Mouse (Mus musculus): ENCODE measurements around the gene Gm49368. TPM values are rescaled to one million over a fixed set of nuclear protein-coding genes. Genes with fewer than 3 reads are reported as not detected.

Gm49368 gene
- polyA plus RNA-seq, 1 experiment from 2014 or later: not detected

GRCm38 (mm10) chr7:128045640-128046039 is 16.8 kb upstream of the Gm49368 start:
- 47% methylated on average over 2 of the region's 2 CpGs for WGBS (ENCODE audit: insufficient replicate concordance)
- Histone ChIP-seq H3K4me3 (ENCODE audit: low read depth, low read length) (no peak overlapping the region), H3K27me3 (ENCODE audit: control insufficient read depth, insufficient read depth, low read length) (no peaks in the 10 kb centered on the region), H3K4me1 (ENCODE audit: control insufficient read depth, insufficient read depth, low read length) (no peaks in the 10 kb centered on the region), H3K4me2 (no peak overlapping the region), H3K9me3 (replicated peaks; ENCODE audit: control insufficient read depth, low read length) (no peaks in the 10 kb centered on the region), H3K27ac (ENCODE audit: low read depth, low read length) (no peak overlapping the region), H3K36me3 (ENCODE audit: control insufficient read depth, insufficient read depth, low read length) (no peaks in the 10 kb centered on the region), H3K9ac (ENCODE audit: low read depth, low read length) (no peak overlapping the region)
- ATAC-seq (replicated peaks; ENCODE audit: insufficient number of reproducible peaks, low FRiP score, low TSS enrichment): no peak

- Histone ChIP-seq H3K4me3 (ENCODE audit: low read depth, low read length) (no peak overlapping the region), H3K4me1 (ENCODE audit: control insufficient read depth, insufficient read depth, low read length) (no peaks in the 10 kb centered on the region), H3K9me3 (replicated peaks; ENCODE audit: control insufficient read depth, low read length) (no peaks in the 10 kb centered on the region), H3K36me3 (ENCODE audit: control insufficient read depth, insufficient read depth, low read length) (no peaks in the 10 kb centered on the region), H3K27ac (ENCODE audit: low read depth, low read length) (no peak overlapping the region), H3K9ac (ENCODE audit: low read depth, low read length) (no peak overlapping the region), H3K27me3 (ENCODE audit: control insufficient read depth, insufficient read depth, low read length) (no peaks in the 10 kb centered on the region), H3K4me2 (no peak overlapping the region)
- WGBS (ENCODE audit: insufficient replicate concordance): 77% methylated on average over 4 of the region's 4 CpGs
- no peak for ATAC-seq (replicated peaks; ENCODE audit: insufficient number of reproducible peaks, low FRiP score, low TSS enrichment)
Measured at GRCm38 (mm10) chr7:128048819-128049218, 13.7 kb upstream of the Gm49368 start.

- Histone ChIP-seq H3K4me1 (ENCODE audit: control insufficient read depth, insufficient read depth, low read length) (no peaks in the 10 kb centered on the region), H3K36me3 (ENCODE audit: control insufficient read depth, insufficient read depth, low read length) (no peaks in the 10 kb centered on the region), H3K27ac (ENCODE audit: low read depth, low read length) (no peak overlapping the region), H3K4me2 (no peak overlapping the region), H3K4me3 (ENCODE audit: low read depth, low read length) (no peak overlapping the region), H3K9me3 (replicated peaks; ENCODE audit: control insufficient read depth, low read length) (no peaks in the 10 kb centered on the region), H3K9ac (ENCODE audit: low read depth, low read length) (no peak overlapping the region), H3K27me3 (ENCODE audit: control insufficient read depth, insufficient read depth, low read length) (no peaks in the 10 kb centered on the region)
- 73% methylated on average over 2 of the region's 2 CpGs for WGBS (ENCODE audit: insufficient replicate concordance)
- no peak for ATAC-seq (replicated peaks; ENCODE audit: insufficient number of reproducible peaks, low FRiP score, low TSS enrichment)
Measured at GRCm38 (mm10) chr7:128049254-128049653, 13.2 kb upstream of the Gm49368 start.

- Histone ChIP-seq H3K9me3 (replicated peaks; ENCODE audit: control insufficient read depth, low read length) (no peaks in the 10 kb centered on the region), H3K27me3 (ENCODE audit: control insufficient read depth, insufficient read depth, low read length) (no peaks in the 10 kb centered on the region), H3K4me2 (no peak overlapping the region), H3K36me3 (ENCODE audit: control insufficient read depth, insufficient read depth, low read length) (no peaks in the 10 kb centered on the region), H3K4me3 (ENCODE audit: low read depth, low read length) (no peak overlapping the region), H3K4me1 (ENCODE audit: control insufficient read depth, insufficient read depth, low read length) (no peaks in the 10 kb centered on the region), H3K9ac (ENCODE audit: low read depth, low read length) (no peak overlapping the region), H3K27ac (ENCODE audit: low read depth, low read length) (no peak overlapping the region)
- WGBS (ENCODE audit: insufficient replicate concordance): 59% methylated on average over 4 of the region's 4 CpGs
- ATAC-seq (replicated peaks; ENCODE audit: insufficient number of reproducible peaks, low FRiP score, low TSS enrichment): no peak
Measured at GRCm38 (mm10) chr7:128050739-128051138, 11.7 kb upstream of the Gm49368 start.

GRCm38 (mm10) chr7:128053061-128053460 is 9.4 kb upstream of the Gm49368 start:
- ATAC-seq (replicated peaks; ENCODE audit: insufficient number of reproducible peaks, low FRiP score, low TSS enrichment): no peak
- no peak overlapping the region for H3K27ac ChIP-seq (ENCODE audit: low read depth, low read length)
- no peak overlapping the region for H3K4me2 ChIP-seq
- H3K9ac ChIP-seq (ENCODE audit: low read depth, low read length): no peak overlapping the region
- H3K27me3 ChIP-seq (ENCODE audit: control insufficient read depth, insufficient read depth, low read length): no peaks in the 10 kb centered on the region
- H3K4me1 ChIP-seq (ENCODE audit: control insufficient read depth, insufficient read depth, low read length): no peaks in the 10 kb centered on the region
- H3K9me3 ChIP-seq (replicated peaks; ENCODE audit: control insufficient read depth, low read length): no peaks in the 10 kb centered on the region
- WGBS (ENCODE audit: insufficient replicate concordance): 73% methylated on average over 5 of the region's 5 CpGs
- H3K36me3 ChIP-seq (ENCODE audit: control insufficient read depth, insufficient read depth, low read length): no peaks in the 10 kb centered on the region
- H3K4me3 ChIP-seq (ENCODE audit: low read depth, low read length): no peak overlapping the region

- Histone ChIP-seq H3K9me3 (replicated peaks; ENCODE audit: control insufficient read depth, low read length) (no peaks in the 10 kb centered on the region), H3K4me2 (no peak overlapping the region), H3K4me1 (ENCODE audit: control insufficient read depth, insufficient read depth, low read length) (no peaks in the 10 kb centered on the region), H3K36me3 (ENCODE audit: control insufficient read depth, insufficient read depth, low read length) (no peaks in the 10 kb centered on the region), H3K9ac (ENCODE audit: low read depth, low read length) (no peak overlapping the region), H3K27me3 (ENCODE audit: control insufficient read depth, insufficient read depth, low read length) (no peaks in the 10 kb centered on the region), H3K4me3 (ENCODE audit: low read depth, low read length) (no peak overlapping the region), H3K27ac (ENCODE audit: low read depth, low read length) (no peak overlapping the region)
- 58% methylated on average over 3 of the region's 3 CpGs for WGBS (ENCODE audit: insufficient replicate concordance)
- ATAC-seq (replicated peaks; ENCODE audit: insufficient number of reproducible peaks, low FRiP score, low TSS enrichment): no peak
Measured at GRCm38 (mm10) chr7:128056917-128057444, 5.5 kb upstream of the Gm49368 start.

GRCm38 (mm10) chr7:128057860-128058259 is 4.6 kb upstream of the Gm49368 start:
- H3K4me3 ChIP-seq (ENCODE audit: low read depth, low read length): no peak overlapping the region
- no peak overlapping the region for H3K27ac ChIP-seq (ENCODE audit: low read depth, low read length)
- H3K9me3 ChIP-seq (replicated peaks; ENCODE audit: control insufficient read depth, low read length): no peaks in the 10 kb centered on the region
- no peak overlapping the region for H3K4me2 ChIP-seq
- 64% methylated on average over 8 of the region's 8 CpGs for WGBS (ENCODE audit: insufficient replicate concordance)
- H3K27me3 ChIP-seq (ENCODE audit: control insufficient read depth, insufficient read depth, low read length): no peaks in the 10 kb centered on the region
- no peak for ATAC-seq (replicated peaks; ENCODE audit: insufficient number of reproducible peaks, low FRiP score, low TSS enrichment)
- H3K9ac ChIP-seq (ENCODE audit: low read depth, low read length): no peak overlapping the region
- no peaks in the 10 kb centered on the region for H3K4me1 ChIP-seq (ENCODE audit: control insufficient read depth, insufficient read depth, low read length)
- H3K36me3 ChIP-seq (ENCODE audit: control insufficient read depth, insufficient read depth, low read length): no peaks in the 10 kb centered on the region

GRCm38 (mm10) chr7:128058576-128058975 is 3.9 kb upstream of the Gm49368 start:
- H3K27ac ChIP-seq (ENCODE audit: low read depth, low read length): no peak overlapping the region
- no peaks in the 10 kb centered on the region for H3K9me3 ChIP-seq (replicated peaks; ENCODE audit: control insufficient read depth, low read length)
- no peak overlapping the region for H3K9ac ChIP-seq (ENCODE audit: low read depth, low read length)
- H3K4me1 ChIP-seq (ENCODE audit: control insufficient read depth, insufficient read depth, low read length): no peaks in the 10 kb centered on the region
- H3K27me3 ChIP-seq (ENCODE audit: control insufficient read depth, insufficient read depth, low read length): no peaks in the 10 kb centered on the region
- 59% methylated on average over 7 of the region's 7 CpGs for WGBS (ENCODE audit: insufficient replicate concordance)
- ATAC-seq (replicated peaks; ENCODE audit: insufficient number of reproducible peaks, low FRiP score, low TSS enrichment): no peak
- no peak overlapping the region for H3K4me3 ChIP-seq (ENCODE audit: low read depth, low read length)
- H3K36me3 ChIP-seq (ENCODE audit: control insufficient read depth, insufficient read depth, low read length): no peaks in the 10 kb centered on the region
- no peak overlapping the region for H3K4me2 ChIP-seq

GRCm38 (mm10) chr7:128059091-128059490 is 3.4 kb upstream of the Gm49368 start:
- Histone ChIP-seq H3K4me1 (ENCODE audit: control insufficient read depth, insufficient read depth, low read length) (no peaks in the 10 kb centered on the region), H3K4me2 (no peak overlapping the region), H3K9ac (ENCODE audit: low read depth, low read length) (no peak overlapping the region), H3K9me3 (replicated peaks; ENCODE audit: control insufficient read depth, low read length) (no peaks in the 10 kb centered on the region), H3K27ac (ENCODE audit: low read depth, low read length) (no peak overlapping the region), H3K36me3 (ENCODE audit: control insufficient read depth, insufficient read depth, low read length) (no peaks in the 10 kb centered on the region), H3K27me3 (ENCODE audit: control insufficient read depth, insufficient read depth, low read length) (no peaks in the 10 kb centered on the region), H3K4me3 (ENCODE audit: low read depth, low read length) (no peak overlapping the region)
- WGBS (ENCODE audit: insufficient replicate concordance): 67% methylated on average over 4 of the region's 4 CpGs
- no peak for ATAC-seq (replicated peaks; ENCODE audit: insufficient number of reproducible peaks, low FRiP score, low TSS enrichment)

Data from heart, embryonic 11.5 days (tissue).